Mouse (Mus musculus): ENCODE measurements at regions not wholly inside any gene's neighbourhood (a gene's known extent, or its start where the extent isn't known, plus 50 kb on each side); places are given as distances from the start of the nearest gene placed in this dataset.
A peak's percentile ranks its signal among the peaks of the same experiment; 100 is the strongest.

DNA sequence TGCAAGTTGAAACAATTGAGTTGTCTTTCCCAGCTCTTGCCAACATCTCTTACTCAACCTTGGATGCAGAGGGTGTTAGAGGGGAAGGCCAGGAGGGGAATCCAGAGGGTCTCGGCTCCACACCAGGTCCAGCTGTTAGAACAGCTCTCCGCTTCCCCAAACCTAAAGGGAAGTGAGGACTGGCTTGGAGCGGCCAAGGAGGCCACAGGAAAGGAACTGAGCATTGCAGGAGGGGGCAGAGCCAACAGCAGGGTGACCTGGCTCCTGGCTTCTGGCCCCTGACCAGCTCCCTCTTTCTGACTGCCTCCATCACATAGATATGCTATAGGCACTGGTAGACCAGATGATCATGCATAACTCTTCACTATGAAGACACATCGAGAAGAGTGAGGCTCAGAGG is 351.4 kb downstream of the Sox9 start:
- Histone ChIP-seq H3K27me3 (ENCODE audit: control insufficient read depth, insufficient read depth, low read length) (no peaks in the 10 kb centered on the region), H3K9ac (ENCODE audit: low read depth, low read length) (no peak overlapping the region), H3K4me1 (ENCODE audit: control insufficient read depth, insufficient read depth, low read length) (no peaks in the 10 kb centered on the region; the same call in 1 of the 2 replicates), H3K27ac (ENCODE audit: low read depth, low read length) (no peak overlapping the region), H3K4me3 (ENCODE audit: low read depth, low read length) (no peak overlapping the region), H3K4me2 (no peak overlapping the region), H3K9me3 (replicated peaks; ENCODE audit: control insufficient read depth, low read length) (no peaks in the 10 kb centered on the region), H3K36me3 (ENCODE audit: control insufficient read depth, insufficient read depth, low read length) (no peaks in the 10 kb centered on the region)
- ATAC-seq (replicated peaks; ENCODE audit: insufficient number of reproducible peaks, low FRiP score, low TSS enrichment): no peak
- 84% methylated on average over 4 of the region's 4 CpGs for WGBS (ENCODE audit: insufficient replicate concordance)

DNA sequence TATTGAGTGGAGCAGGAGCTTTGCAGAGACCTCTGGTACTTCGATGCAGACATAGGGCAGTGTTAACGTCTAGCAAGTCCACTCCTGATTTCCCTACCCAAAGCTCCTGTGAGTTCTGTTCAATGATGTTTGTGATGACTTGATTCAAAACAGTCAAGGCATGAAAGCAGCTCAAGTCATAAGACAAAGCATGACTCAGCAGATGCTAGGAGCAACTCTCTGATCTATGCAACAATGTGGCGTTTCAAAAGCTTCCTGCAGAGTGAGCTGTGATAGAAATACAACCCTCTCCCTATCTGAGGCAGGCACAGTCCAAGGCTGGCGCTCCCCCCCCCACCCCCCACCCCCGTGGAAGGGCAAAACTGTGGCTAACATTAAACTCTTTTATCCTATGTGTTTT is 353.2 kb downstream of the Sox9 start:
- 65% methylated on average over 5 of the region's 5 CpGs for WGBS (ENCODE audit: insufficient replicate concordance)
- no peaks in the 10 kb centered on the region; the same call in 1 of the 2 replicates for H3K4me1 ChIP-seq (ENCODE audit: control insufficient read depth, insufficient read depth, low read length)
- H3K4me3 ChIP-seq (ENCODE audit: low read depth, low read length): no peak overlapping the region
- H3K9me3 ChIP-seq (replicated peaks; ENCODE audit: control insufficient read depth, low read length): no peaks in the 10 kb centered on the region
- no peak overlapping the region for H3K9ac ChIP-seq (ENCODE audit: low read depth, low read length)
- no peak overlapping the region for H3K4me2 ChIP-seq
- H3K27me3 ChIP-seq (ENCODE audit: control insufficient read depth, insufficient read depth, low read length): no peaks in the 10 kb centered on the region
- no peaks in the 10 kb centered on the region for H3K36me3 ChIP-seq (ENCODE audit: control insufficient read depth, insufficient read depth, low read length)
- H3K27ac ChIP-seq (ENCODE audit: low read depth, low read length): no peak overlapping the region
- no peak for ATAC-seq (replicated peaks; ENCODE audit: insufficient number of reproducible peaks, low FRiP score, low TSS enrichment)

DNA sequence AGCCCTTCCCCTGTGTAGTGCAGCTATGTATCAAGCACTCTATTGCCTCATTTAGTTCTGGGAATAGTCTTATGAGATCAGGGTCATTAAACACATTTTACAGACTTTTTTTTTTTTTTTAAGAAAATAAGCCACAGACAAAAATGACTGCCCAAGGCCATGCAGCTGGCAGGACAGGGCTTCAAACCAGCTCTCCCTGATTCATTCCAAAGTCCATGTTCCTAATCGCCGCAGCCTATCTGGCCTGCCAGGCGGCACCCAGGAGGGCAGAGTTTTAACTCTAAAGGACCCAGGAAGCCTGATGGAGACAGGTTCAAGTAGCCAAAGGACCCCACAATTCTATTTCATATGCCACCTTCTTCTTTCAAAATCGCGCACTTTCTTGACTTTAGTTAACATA is 356.4 kb downstream of the Sox9 start:
- no peak overlapping the region for H3K9ac ChIP-seq (ENCODE audit: low read depth, low read length)
- 66% methylated on average over 5 of the region's 5 CpGs for WGBS (ENCODE audit: insufficient replicate concordance)
- H3K27me3 ChIP-seq (ENCODE audit: control insufficient read depth, insufficient read depth, low read length): no peaks in the 10 kb centered on the region
- H3K36me3 ChIP-seq (ENCODE audit: control insufficient read depth, insufficient read depth, low read length): no peaks in the 10 kb centered on the region
- no peaks in the 10 kb centered on the region for H3K9me3 ChIP-seq (replicated peaks; ENCODE audit: control insufficient read depth, low read length)
- H3K4me1 ChIP-seq (ENCODE audit: control insufficient read depth, insufficient read depth, low read length): peaks cover 8% of the 10 kb centered on the region
- no peak overlapping the region for H3K4me3 ChIP-seq (ENCODE audit: low read depth, low read length)
- ATAC-seq (replicated peaks; ENCODE audit: insufficient number of reproducible peaks, low FRiP score, low TSS enrichment): no peak
- H3K27ac ChIP-seq (ENCODE audit: low read depth, low read length): no peak overlapping the region
- H3K4me2 ChIP-seq: no peak overlapping the region

DNA sequence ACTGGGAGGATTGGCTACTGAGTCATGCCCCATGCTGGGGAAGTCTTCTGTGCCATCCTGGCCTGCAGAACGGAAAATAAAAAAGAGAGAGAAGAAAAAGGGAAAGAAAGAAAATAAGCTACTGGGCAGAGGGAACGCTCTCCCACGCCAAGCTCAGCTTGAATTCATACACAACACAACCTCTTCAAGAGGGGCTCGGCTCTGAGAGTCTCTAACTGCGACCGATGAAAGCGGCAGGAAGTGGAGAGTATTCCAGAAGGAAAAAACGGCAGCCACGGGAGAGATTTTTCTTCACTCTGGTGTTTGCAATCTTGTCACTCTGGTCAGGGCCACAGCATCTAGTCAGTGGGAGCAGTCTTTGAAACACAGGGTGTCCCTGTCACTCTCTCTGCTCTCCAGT is 358.6 kb downstream of the Sox9 start:
- Histone ChIP-seq H3K27ac (ENCODE audit: low read depth, low read length) (no peak overlapping the region), H3K4me1 (ENCODE audit: control insufficient read depth, insufficient read depth, low read length) (peaks cover 24% of the 10 kb centered on the region), H3K9me3 (replicated peaks; ENCODE audit: control insufficient read depth, low read length) (no peaks in the 10 kb centered on the region), H3K4me2 (no peak overlapping the region), H3K36me3 (ENCODE audit: control insufficient read depth, insufficient read depth, low read length) (no peaks in the 10 kb centered on the region), H3K27me3 (ENCODE audit: control insufficient read depth, insufficient read depth, low read length) (no peaks in the 10 kb centered on the region), H3K4me3 (ENCODE audit: low read depth, low read length) (no peak overlapping the region), H3K9ac (ENCODE audit: low read depth, low read length) (no peak overlapping the region)
- no peak for ATAC-seq (replicated peaks; ENCODE audit: insufficient number of reproducible peaks, low FRiP score, low TSS enrichment)
- 79% methylated on average over 9 of the region's 9 CpGs for WGBS (ENCODE audit: insufficient replicate concordance)

DNA sequence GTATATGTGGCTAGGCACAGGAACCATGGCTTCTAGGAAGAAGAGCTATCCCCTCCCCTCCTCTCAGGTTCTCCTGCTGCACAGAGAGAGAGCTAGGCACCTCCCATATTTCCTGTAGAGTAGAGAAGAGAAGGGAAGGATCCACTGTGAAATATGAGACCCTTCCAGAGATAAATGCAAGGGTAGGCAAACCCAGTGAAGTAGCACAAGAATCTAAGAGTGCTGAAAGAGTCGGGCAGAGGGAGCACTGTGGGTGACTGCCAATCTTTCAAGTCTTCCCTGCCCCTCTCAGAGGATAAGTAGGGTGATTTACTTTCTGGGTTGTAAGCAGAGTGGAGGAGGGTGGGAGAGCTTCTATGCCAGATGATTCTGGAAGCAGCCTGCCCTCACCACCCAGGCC is 360.8 kb downstream of the Sox9 start:
- H3K4me2 ChIP-seq: no peak overlapping the region
- peaks cover 27% of the 10 kb centered on the region for H3K4me1 ChIP-seq (ENCODE audit: control insufficient read depth, insufficient read depth, low read length)
- no peaks in the 10 kb centered on the region for H3K9me3 ChIP-seq (replicated peaks; ENCODE audit: control insufficient read depth, low read length)
- no peaks in the 10 kb centered on the region for H3K27me3 ChIP-seq (ENCODE audit: control insufficient read depth, insufficient read depth, low read length)
- no peak for ATAC-seq (replicated peaks; ENCODE audit: insufficient number of reproducible peaks, low FRiP score, low TSS enrichment)
- H3K36me3 ChIP-seq (ENCODE audit: control insufficient read depth, insufficient read depth, low read length): no peaks in the 10 kb centered on the region
- H3K4me3 ChIP-seq (ENCODE audit: low read depth, low read length): no peak overlapping the region
- no peak overlapping the region for H3K9ac ChIP-seq (ENCODE audit: low read depth, low read length)
- no peak overlapping the region for H3K27ac ChIP-seq (ENCODE audit: low read depth, low read length)
- WGBS (ENCODE audit: insufficient replicate concordance): 9% methylated on average over 1 of the region's 1 CpGs

DNA sequence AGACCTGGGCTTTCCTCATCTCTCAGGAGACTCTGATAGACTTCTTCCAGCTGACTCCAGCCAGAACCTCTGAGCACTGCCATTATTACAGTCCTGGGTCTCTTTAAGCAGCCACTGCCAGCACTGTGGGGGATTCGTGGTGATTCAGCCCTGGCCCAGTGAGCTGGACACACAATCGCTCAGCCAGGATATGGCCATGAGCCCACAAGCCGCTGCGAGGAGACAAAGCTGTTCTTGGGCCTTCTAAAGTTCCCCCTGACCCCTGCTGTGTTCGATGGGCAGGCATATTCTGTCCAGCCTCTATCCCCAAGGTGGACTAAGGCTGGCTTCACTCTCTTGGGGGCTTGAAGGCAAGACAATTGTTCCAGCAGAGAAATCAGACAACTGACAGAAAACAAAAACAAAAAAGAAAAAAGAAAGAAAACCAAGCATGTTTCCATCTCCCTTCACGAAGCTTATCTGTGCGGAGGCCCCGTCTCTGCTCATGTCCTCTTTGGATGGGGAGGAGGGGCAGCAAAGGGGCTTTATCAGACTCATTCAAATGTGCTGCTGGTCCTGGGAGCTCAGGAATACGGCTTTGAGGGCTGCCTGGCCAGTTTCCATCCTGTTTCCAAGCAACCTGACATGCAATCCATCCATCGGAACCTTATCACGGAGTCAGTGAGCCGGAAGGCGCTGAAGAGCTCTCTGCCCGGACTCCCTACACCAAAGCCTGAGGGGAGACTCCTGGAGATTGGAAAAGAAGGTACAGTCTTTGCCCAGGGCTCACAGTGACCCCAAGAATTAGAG is 362.0 kb downstream of the Sox9 start:
- WGBS (ENCODE audit: insufficient replicate concordance): 17% methylated on average over 14 of the region's 14 CpGs
- Histone ChIP-seq H3K4me2 (peak overlapping the region; percentile 41), H3K9ac (ENCODE audit: low read depth, low read length) (no peak overlapping the region), H3K4me1 (ENCODE audit: control insufficient read depth, insufficient read depth, low read length) (peaks cover 27% of the 10 kb centered on the region), H3K36me3 (ENCODE audit: control insufficient read depth, insufficient read depth, low read length) (no peaks in the 10 kb centered on the region), H3K9me3 (replicated peaks; ENCODE audit: control insufficient read depth, low read length) (no peaks in the 10 kb centered on the region), H3K27me3 (ENCODE audit: control insufficient read depth, insufficient read depth, low read length) (no peaks in the 10 kb centered on the region), H3K4me3 (ENCODE audit: low read depth, low read length) (no peak overlapping the region), H3K27ac (ENCODE audit: low read depth, low read length) (peak overlapping the region; percentile 42; the same call in 1 of the 2 replicates)
- ATAC-seq (replicated peaks; ENCODE audit: insufficient number of reproducible peaks, low FRiP score, low TSS enrichment): no peak

DNA sequence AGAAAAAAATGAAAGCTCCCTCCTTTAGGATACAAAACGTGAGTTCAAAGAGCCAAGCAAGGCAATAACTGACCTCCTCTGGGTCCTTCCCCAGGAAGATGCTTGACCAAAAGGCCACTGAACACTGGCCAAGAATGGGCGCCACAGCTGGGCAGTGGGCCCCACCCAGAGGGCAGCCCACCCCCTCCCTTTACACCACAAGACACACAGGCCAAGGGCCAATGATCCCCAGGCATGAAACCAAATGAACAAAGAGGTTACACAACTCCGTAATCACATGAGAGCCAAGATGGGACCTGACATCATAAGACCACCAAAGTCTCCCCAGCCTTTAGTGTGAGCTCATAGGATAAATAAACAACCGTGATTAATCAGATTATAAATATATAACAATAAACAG is 363.7 kb downstream of the Sox9 start:
- Histone ChIP-seq H3K4me2 (no peak overlapping the region), H3K27ac (ENCODE audit: low read depth, low read length) (no peak overlapping the region), H3K9ac (ENCODE audit: low read depth, low read length) (no peak overlapping the region), H3K36me3 (ENCODE audit: control insufficient read depth, insufficient read depth, low read length) (no peaks in the 10 kb centered on the region), H3K4me3 (ENCODE audit: low read depth, low read length) (no peak overlapping the region), H3K27me3 (ENCODE audit: control insufficient read depth, insufficient read depth, low read length) (no peaks in the 10 kb centered on the region), H3K4me1 (ENCODE audit: control insufficient read depth, insufficient read depth, low read length) (peaks cover 27% of the 10 kb centered on the region), H3K9me3 (replicated peaks; ENCODE audit: control insufficient read depth, low read length) (no peaks in the 10 kb centered on the region)
- 77% methylated on average over 4 of the region's 4 CpGs for WGBS (ENCODE audit: insufficient replicate concordance)
- ATAC-seq (replicated peaks; ENCODE audit: insufficient number of reproducible peaks, low FRiP score, low TSS enrichment): no peak

DNA sequence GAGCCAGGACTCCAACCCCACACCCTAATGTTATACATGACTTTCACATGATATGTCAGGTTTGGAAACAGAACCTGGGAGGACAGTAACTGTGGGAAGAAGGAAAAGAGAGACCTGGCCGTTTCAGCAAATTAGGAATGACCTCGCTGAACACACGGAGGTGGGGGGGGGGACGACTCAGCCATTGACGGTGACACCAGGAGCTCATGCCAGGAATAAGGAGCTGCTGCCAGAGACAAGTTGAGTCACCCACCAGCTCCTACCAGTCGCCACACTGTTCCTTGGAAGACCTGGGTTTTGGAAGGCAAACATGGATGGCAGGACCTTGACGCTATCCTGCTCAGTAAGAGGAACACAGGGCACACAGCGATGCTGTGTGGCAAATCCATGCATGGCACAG is 364.7 kb downstream of the Sox9 start:
- 90% methylated on average over 8 of the region's 8 CpGs for WGBS (ENCODE audit: insufficient replicate concordance)
- no peak for ATAC-seq (replicated peaks; ENCODE audit: insufficient number of reproducible peaks, low FRiP score, low TSS enrichment)
- Histone ChIP-seq H3K27ac (ENCODE audit: low read depth, low read length) (no peak overlapping the region), H3K4me2 (no peak overlapping the region), H3K36me3 (ENCODE audit: control insufficient read depth, insufficient read depth, low read length) (no peaks in the 10 kb centered on the region), H3K4me1 (ENCODE audit: control insufficient read depth, insufficient read depth, low read length) (peaks cover 27% of the 10 kb centered on the region), H3K27me3 (ENCODE audit: control insufficient read depth, insufficient read depth, low read length) (no peaks in the 10 kb centered on the region), H3K4me3 (ENCODE audit: low read depth, low read length) (no peak overlapping the region), H3K9me3 (replicated peaks; ENCODE audit: control insufficient read depth, low read length) (no peaks in the 10 kb centered on the region), H3K9ac (ENCODE audit: low read depth, low read length) (no peak overlapping the region)

DNA sequence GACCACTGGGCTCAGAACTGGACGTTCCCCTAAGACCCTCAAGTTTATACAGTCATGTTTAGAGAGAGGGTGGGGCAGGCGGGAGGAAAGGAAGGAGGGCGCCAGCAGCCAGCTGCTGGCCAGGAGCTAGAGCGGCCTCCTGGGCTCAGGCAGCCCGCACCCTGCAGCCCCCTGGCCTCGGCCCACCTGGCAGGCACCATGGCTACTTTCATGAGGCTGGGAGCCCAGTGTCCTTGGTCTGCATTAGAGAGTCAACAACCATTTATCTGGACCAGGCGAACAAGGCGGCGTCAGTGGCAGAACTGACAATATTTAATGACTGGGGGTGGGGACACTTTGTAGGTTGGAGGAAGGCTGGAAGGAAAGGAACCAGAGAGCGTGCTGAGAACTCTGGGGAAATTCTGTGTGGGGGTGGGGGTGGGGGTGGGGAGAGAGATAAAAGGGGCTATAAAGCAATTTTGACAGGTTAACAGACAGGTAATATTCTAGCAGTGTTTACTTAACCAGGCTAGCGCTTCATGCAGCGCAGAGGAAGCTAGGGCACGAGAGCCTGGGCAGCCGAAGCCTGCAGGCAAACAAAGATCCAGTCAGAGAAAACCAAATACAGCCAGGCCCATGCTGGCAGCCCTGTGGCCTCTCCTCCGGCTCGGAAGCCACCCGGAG is 365.6 kb downstream of the Sox9 start:
- H3K9me3 ChIP-seq (replicated peaks; ENCODE audit: control insufficient read depth, low read length): no peaks in the 10 kb centered on the region
- H3K27ac ChIP-seq (ENCODE audit: low read depth, low read length): no peak overlapping the region
- peaks cover 25% of the 10 kb centered on the region for H3K4me1 ChIP-seq (ENCODE audit: control insufficient read depth, insufficient read depth, low read length)
- WGBS (ENCODE audit: insufficient replicate concordance): 69% methylated on average over 17 of the region's 17 CpGs
- H3K9ac ChIP-seq (ENCODE audit: low read depth, low read length): no peak overlapping the region
- H3K4me2 ChIP-seq: no peak overlapping the region
- no peak overlapping the region for H3K4me3 ChIP-seq (ENCODE audit: low read depth, low read length)
- H3K36me3 ChIP-seq (ENCODE audit: control insufficient read depth, insufficient read depth, low read length): no peaks in the 10 kb centered on the region
- ATAC-seq (replicated peaks; ENCODE audit: insufficient number of reproducible peaks, low FRiP score, low TSS enrichment): no peak
- no peaks in the 10 kb centered on the region for H3K27me3 ChIP-seq (ENCODE audit: control insufficient read depth, insufficient read depth, low read length)

Data from heart, embryonic 11.5 days (tissue).